Mouse (Mus musculus) left cerebral cortex, postnatal 25 days (tissue): Measurements from ENCODE around the gene Syngr4. TPM values are rescaled to one million over a fixed set of nuclear protein-coding genes. Genes with fewer than 3 reads are reported as not detected.
"Not testable (repeated sequence)": the region's sequence is repeated elsewhere in the genome, so short reads cannot be mapped to it uniquely, and the experiment has no call there.

ENCODE experiments used
- DNase-seq, 2 experiments: peaks; one replicate each; pipeline ENCODE4 v3.0.0; 2022; ENCODE audit warnings: low spot score in 2 of 2, mixed read lengths in 1 of 2
- intact Hi-C: fragments of 180-260 bp; cut with DNase I; formaldehyde crosslinking; loops from one replicate; pipeline ENCODE4 v1.15.1; 2025
- total RNA-seq, 2 experiments: library from RNA; stranded (reverse); gene quantifications; 2 replicates each; pipeline ENCODE4 v1.2.3; 2021

The Syngr4 gene
- total RNA-seq, 2 experiments from 2014 or later, result not detected

- no peak for DNase-seq
- intact Hi-C loops, result no loop called here
These were observed 20.6 kb upstream of the Syngr4 start for GRCm38 (mm10) chr7:45917004-45917704.

- intact Hi-C loops, result loop anchor here (1.0 kb wide), 1 partner anchor 19 kb away; no protein-coding TSS in a partner anchor
- peak; percentile 74 to 79 for DNase-seq
These were observed 19.8 kb upstream of the Syngr4 start for GRCm38 (mm10) chr7:45916056-45917003.

- intact Hi-C loops, result no loop called here
- DNase-seq, result no peak
These were observed 18.5 kb upstream of the Syngr4 start for GRCm38 (mm10) chr7:45915011-45915410.

GRCm38 (mm10) chr7:45914067-45914466, 17.6 kb upstream of the Syngr4 start:
- DNase-seq, result no peak
- intact Hi-C loops, result no loop called here

- intact Hi-C loops, result no loop called here
- DNase-seq, result no peak
These were observed 12.6 kb upstream of the Syngr4 start for GRCm38 (mm10) chr7:45909145-45909544.

- no peak for DNase-seq
- intact Hi-C loops, result no loop called here
These were observed 11.9 kb upstream of the Syngr4 start for GRCm38 (mm10) chr7:45908384-45908783.

GRCm38 (mm10) chr7:45906622-45907021, 10.1 kb upstream of the Syngr4 start:
- intact Hi-C loops, result no loop called here
- no peak for DNase-seq

GRCm38 (mm10) chr7:45902481-45903002, 6.0 kb upstream of the Syngr4 start:
- DNase-seq, result no peak
- intact Hi-C loops, result no loop called here

- DNase-seq, result no peak
- intact Hi-C loops, result no loop called here
These were observed 5.0 kb upstream of the Syngr4 start for GRCm38 (mm10) chr7:45901562-45901961.

- intact Hi-C loops, DNase-seq: not testable (repeated sequence)
These were observed 1.6 kb upstream of the Syngr4 start for GRCm38 (mm10) chr7:45898125-45898524.

GRCm38 (mm10) chr7:45897258-45897757, 794 bp upstream of the Syngr4 start:
- DNase-seq, result peak; percentile 59 to 74
- intact Hi-C loops, result loop anchor here (1.0 kb wide), 1 partner anchor 19 kb away; no protein-coding TSS in a partner anchor

GRCm38 (mm10) chr7:45895931-45896516, 490 bp downstream of the Syngr4 start:
- DNase-seq, result no peak
- intact Hi-C loops, result no loop called here

GRCm38 (mm10) chr7:45892651-45893050, 3.9 kb downstream of the Syngr4 start:
- DNase-seq, result no peak
- intact Hi-C loops, result no loop called here

- no peak for DNase-seq
- intact Hi-C loops, result no loop called here
These were observed 9.3 kb downstream of the Syngr4 start for GRCm38 (mm10) chr7:45887246-45887645.

- intact Hi-C loops, result no loop called here
- DNase-seq, result no peak
These were observed 15.5 kb downstream of the Syngr4 start for GRCm38 (mm10) chr7:45881011-45881410.

- DNase-seq, result no peak
- intact Hi-C loops, result no loop called here
These were observed 16.0 kb downstream of the Syngr4 start for GRCm38 (mm10) chr7:45880531-45880930.

GRCm38 (mm10) chr7:45878278-45878677, 18.2 kb downstream of the Syngr4 start, which contains the start of gene Grin2d:
Grin2d (minus strand) TSS chr7:45878378.
- DNase-seq, intact Hi-C loops: not testable (repeated sequence)

GRCm38 (mm10) chr7:45876895-45877294, 19.6 kb downstream of the Syngr4 start:
- DNase-seq, result no peak
- intact Hi-C loops, result no loop called here

GRCm38 (mm10) chr7:45873061-45873947, 23.2 kb downstream of the Syngr4 start:
- intact Hi-C loops, result loop anchor here (2.0 to 5.0 kb wide), 4 partner anchors 49 to 136 kb away; partner anchors contain the start of genes Ccdc114 and Emp3
- peak; percentile 56 to 59 for DNase-seq
